Mouse (Mus musculus): ENCODE measurements around the gene Tsga10. TPM values are rescaled to one million over a fixed set of nuclear protein-coding genes. Genes with fewer than 3 reads are reported as not detected.

Gene Tsga10
- polyA plus RNA-seq (2015; fragmentation: Nextera tagmentation; extraction: Ambion mirVana), result 3.5 and 4.1 TPM in 2 replicates

GRCm38 (mm10) chr1:37866286-37866685 is at the start of gene Tsga10:
TSS of gene Tsga10 (minus strand) at chr1:37866429.

GRCm38 (mm10) chr1:37890025-37890652 is 23.9 kb upstream of the Tsga10 start, which contains the start of the genes Mitd1 and Mrpl30:
TSS of gene Mitd1 (minus strand) at chr1:37890411.
TSS of gene Mrpl30 (plus strand) at chr1:37890477.

GRCm38 (mm10) chr1:37871704-37872103 is 5.5 kb upstream of the Tsga10 start, which contains the start of gene Lipt1:
TSS of gene Lipt1 (plus strand) at chr1:37871738.

GRCm38 (mm10) chr1:37719761-37720640 is 146.2 kb downstream of the Tsga10 start, which contains the start of gene 2010300C02Rik:
TSS of gene 2010300C02Rik (minus strand) at chr1:37720085.

Other genes starting within 250 kb of the Tsga10 start
- 0.21 and 0.44 TPM in 2 replicates for gene 2010300C02Rik, start 146.3 kb downstream of the Tsga10 start, polyA plus RNA-seq (2015; fragmentation: Nextera tagmentation; extraction: Ambion mirVana)
- gene Lipt1, start 5.3 kb upstream of the Tsga10 start, polyA plus RNA-seq (2015; fragmentation: Nextera tagmentation; extraction: Ambion mirVana), result 10.2 and 12.0 TPM in 2 replicates
- 7.5 and 9.9 TPM in 2 replicates for gene Mitd1, start 24.0 kb upstream of the Tsga10 start, polyA plus RNA-seq (2015; fragmentation: Nextera tagmentation; extraction: Ambion mirVana)
- 389 and 482 TPM in 2 replicates for gene Mrpl30, start 24.0 kb upstream of the Tsga10 start, polyA plus RNA-seq (2015; fragmentation: Nextera tagmentation; extraction: Ambion mirVana)
- not detected in 2 replicates for gene Lyg2, start 50.1 kb upstream of the Tsga10 start, polyA plus RNA-seq (2015; fragmentation: Nextera tagmentation; extraction: Ambion mirVana)
- gene Lyg1, start 91.3 kb upstream of the Tsga10 start, polyA plus RNA-seq (2015; fragmentation: Nextera tagmentation; extraction: Ambion mirVana), result not detected in 2 replicates
- gene Txndc9, start 131.5 kb upstream of the Tsga10 start, polyA plus RNA-seq (2015; fragmentation: Nextera tagmentation; extraction: Ambion mirVana), result 77.4 and 79.0 TPM in 2 replicates
- gene Eif5b, start 131.6 kb upstream of the Tsga10 start, polyA plus RNA-seq (2015; fragmentation: Nextera tagmentation; extraction: Ambion mirVana), result 13.3 and 16.2 TPM in 2 replicates

Measured in skeletal muscle tissue, postnatal 0 days (tissue).